Mouse (Mus musculus): Measurements from ENCODE around the gene Nosip.
"Not testable (repeated sequence)": the region's sequence is repeated elsewhere in the genome, so short reads cannot be mapped to it uniquely, and the experiment has no call there.

Gene Nosip

DNA sequence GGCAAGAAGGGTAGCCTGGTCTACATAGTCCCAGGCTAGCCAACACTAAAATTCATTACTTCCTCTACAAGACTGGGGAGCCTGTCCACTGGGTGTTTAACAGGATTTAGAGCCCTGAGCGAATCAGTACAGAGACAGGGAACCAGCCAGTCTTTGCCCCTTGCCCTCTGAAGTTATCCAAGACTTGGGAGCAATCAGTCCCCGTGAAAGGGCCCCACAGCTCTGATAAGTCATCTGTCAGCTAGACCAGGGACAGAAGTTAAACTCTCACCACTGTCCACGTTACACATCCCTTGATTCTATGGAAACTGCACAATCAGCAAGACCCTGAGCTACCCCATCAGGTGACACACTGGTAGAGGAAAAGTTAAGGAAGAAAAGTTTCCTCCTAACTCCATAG is 50.3 kb downstream of the Nosip start:
- no peak for DNase-seq (ENCODE audit: low read depth, low spot score)

- no peak for DNase-seq (ENCODE audit: low read depth, low spot score)
Measured at GRCm38 (mm10) chr7:45113476-45113875, 51.2 kb downstream of the Nosip start.

GRCm38 (mm10) chr7:45117566-45117965 is 55.3 kb downstream of the Nosip start:
- no peak for DNase-seq (ENCODE audit: low read depth, low spot score)

DNA sequence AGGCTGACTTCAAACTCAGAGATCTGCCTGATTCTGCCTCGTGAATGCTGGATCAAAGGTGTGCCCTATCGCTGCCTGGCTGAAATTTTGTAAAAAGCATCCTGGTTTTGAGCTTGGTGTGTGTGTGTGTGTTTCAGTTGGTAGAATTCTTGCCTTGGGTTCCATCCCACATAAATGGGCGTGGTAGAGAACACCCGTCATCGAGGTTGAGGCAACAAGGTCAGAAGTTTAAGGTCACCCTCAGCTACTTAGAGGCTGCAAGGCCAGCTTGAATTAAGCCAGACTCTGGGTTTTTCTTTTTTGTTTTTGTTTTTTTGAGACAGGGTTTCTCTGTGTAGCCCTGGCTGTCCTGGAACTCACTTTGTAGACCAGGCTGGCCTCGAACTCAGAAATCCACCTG is 56.1 kb downstream of the Nosip start:
- DNase-seq (ENCODE audit: low read depth, low spot score): no peak

DNA sequence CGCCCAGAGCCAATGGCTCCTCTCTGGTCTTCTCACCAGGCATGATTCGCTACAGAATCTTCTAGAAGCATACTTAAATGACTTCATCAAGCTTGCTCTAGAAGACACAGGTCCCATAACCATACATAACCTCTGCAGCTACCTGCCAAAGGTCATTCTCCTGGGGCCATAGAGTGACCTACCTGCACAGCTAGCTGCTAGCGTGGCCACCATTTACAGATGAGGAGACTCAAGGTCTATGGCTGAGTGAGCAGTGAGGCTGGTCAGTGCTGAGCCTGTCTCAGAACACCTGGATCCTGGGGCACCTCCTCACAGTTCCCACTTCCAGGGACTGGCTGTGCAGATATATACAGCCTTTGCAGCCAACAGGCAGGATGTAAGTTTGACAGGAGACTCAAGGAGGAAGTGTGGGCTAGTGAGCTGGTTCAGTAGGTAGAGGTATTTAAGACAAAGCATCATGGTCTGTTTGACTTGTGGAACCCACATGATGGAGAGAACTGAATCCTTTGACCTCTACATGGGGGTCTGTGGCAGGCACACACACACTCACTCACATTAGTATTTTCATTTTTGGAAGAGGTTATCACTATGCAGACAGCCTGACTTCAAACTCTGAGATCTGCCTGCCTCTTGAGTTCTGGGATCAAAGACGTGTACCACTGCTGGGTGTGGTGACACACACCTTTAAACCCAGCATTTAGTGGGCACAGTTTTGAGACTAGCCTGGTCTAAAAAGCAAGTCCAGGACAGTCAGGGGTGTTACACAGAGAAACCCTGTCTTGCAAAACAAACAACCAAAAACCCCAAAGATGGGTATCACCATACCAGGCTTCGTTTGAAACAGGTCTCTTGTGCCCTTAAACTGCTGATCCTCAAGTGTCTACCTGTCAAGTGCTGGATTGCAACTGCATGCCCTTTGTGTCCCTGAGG is 57.8 kb downstream of the Nosip start:
- no peak for DNase-seq (ENCODE audit: low read depth, low spot score)

GRCm38 (mm10) chr7:45121404-45121803 is 59.2 kb downstream of the Nosip start:
- no peak for DNase-seq (ENCODE audit: low read depth, low spot score)

DNA sequence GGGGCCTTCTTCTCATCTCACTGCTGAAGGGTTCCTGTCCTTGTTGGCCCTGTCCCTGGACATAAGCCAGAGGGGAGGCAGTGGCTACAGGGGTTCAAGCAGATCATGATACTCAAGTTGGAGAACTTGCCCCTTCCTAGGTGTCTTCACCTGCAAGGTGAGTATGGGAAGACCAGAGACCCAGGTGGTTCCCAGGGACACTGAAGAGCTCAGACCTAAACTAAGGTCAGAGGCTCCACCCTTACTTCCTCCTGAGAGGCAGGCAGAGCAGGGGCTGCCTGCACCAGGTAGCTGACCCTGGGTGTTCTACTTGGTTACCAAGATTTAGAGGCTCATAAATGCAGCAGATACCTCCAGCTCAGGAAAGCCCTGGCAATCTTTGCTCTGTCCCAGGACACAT is 59.7 kb downstream of the Nosip start:
- no peak for DNase-seq (ENCODE audit: low read depth, low spot score)

DNA sequence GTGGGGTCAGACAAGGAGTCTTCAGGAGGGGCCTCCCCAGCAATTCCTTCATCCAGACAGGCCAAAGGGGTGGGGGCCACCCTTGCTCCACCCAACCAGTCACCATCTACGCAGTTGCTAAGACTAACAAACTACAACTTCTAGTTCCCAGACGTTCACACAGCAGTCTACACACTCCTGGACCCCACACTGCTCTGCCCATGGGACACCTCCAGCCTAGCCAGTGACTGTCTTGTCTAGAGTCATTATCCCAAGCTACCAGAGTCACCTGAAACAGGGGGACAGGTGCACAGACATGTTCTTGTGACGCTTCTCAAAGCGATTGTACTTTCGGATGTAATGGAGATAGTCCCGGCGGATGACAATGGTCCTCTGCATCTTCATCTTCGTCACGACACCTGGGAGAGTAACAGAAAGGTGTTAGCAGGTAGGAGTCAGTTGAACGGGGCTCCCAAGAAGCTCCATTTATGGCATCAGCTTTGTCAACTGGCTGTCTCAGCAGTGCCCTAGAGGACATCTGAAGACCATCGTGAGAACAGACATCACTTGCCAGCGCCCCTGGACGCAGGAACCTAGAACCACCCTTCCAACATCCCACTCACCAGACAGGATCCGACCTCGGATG is 60.4 kb downstream of the Nosip start:
- no peak for DNase-seq (ENCODE audit: low read depth, low spot score)

- DNase-seq (ENCODE audit: low read depth, low spot score): no peak
Measured at GRCm38 (mm10) chr7:45123186-45123570, 60.9 kb downstream of the Nosip start.

- DNase-seq (ENCODE audit: low read depth, low spot score): peak; percentile 99
Measured at GRCm38 (mm10) chr7:45124224-45125143, 62.3 kb downstream of the Nosip start, which contains the start of gene Rps11. TSS of gene Rps11 (minus strand) at chr7:45124439.

DNA sequence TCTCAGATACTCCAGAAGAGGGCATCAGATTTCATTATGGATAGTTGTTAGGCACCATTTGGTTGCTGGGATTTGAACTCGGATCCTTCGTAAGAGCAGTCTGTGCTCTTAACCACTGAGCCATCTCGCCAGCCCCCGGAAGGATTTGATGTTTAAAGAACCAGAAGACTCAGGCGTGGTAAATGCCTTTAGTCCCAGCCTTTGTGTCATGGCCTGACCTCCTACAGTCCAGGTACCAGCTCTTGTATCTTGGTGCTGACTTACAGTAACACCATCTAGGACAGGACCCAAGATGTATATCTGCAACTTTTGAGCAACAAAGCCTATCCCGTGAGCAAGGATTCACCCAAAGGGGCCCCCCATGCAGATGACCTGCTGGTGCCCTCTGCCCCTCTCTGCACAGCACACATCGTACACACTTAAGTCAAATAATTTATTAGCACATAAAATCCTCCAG is 62.9 kb downstream of the Nosip start:
- no peak for DNase-seq (ENCODE audit: low read depth, low spot score)

GRCm38 (mm10) chr7:45125649-45126048 is 63.4 kb downstream of the Nosip start:
- DNase-seq (ENCODE audit: low read depth, low spot score): not testable (repeated sequence)

- no peak for DNase-seq (ENCODE audit: low read depth, low spot score)
Measured at GRCm38 (mm10) chr7:45126147-45126843, 64.1 kb downstream of the Nosip start.

DNA sequence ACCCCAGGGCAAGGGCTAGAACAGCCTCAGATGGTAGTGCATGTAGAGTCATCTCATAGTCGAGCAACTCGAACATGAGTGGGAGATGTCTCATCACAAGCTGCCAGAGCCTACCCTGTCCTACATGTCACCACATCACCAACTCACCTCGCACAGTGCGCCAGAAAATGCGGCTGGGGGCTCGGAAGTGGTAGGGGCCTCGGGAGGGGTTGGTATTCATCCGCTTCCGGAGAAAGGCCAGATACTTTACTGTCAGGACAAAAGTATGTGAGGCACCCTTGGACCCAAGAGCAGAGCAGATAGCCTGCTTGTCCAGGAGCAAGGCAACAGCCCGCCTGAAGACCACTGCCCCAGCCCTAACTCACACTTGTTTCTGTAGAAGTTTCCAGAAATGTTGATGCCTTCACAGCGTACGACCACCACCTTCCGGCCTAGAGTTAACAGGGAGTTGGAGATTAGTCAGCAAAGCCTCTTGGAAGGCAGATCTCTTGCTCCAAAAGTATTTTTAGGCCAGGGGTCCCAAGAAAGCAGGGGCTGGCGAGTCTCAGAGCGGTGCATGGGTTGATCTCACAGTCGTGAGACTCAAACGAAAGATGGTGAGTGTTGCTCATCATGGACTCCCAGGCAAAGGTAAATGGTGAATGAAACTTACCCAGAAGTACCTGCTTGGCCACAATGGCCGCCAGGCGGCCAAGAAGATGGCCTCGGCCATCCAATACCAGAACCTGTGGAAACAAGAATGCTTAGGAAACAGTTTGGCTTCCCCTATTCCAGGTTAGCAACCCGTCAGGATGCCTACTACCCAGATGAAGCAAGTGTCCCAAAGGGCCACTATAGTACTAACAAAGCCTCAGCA is 64.8 kb downstream of the Nosip start:
- DNase-seq (ENCODE audit: low read depth, low spot score): no peak
